Mouse (Mus musculus): Measurements from ENCODE around the gene Nkx2-5. TPM values are rescaled to one million over a fixed set of nuclear protein-coding genes. Genes with fewer than 3 reads are reported as not detected.

Nkx2-5 gene
- polyA plus RNA-seq, 1 experiment: not detected

DNA sequence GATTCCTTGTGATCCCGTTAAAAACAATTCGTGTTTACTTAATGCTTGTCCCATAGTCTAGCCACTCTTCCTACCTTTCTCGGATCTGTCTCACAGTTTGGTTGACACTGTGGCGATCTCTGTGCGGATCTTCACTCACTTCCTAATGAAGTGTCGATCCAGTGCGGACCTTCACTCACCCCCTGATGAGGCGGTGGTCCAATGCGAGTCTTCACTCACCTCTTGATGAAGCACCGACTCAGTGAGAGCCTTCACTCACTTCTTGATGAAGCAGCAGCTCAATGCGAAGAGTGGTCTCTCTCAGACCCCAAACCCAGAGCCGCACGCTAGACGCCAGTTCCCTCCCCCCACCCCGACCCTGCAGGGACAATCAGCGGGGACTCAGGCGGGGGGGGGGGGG lies 18.7 kb downstream of the Nkx2-5 start:
- H3K4me1 ChIP-seq (ENCODE audit: control insufficient read depth, insufficient read depth, low read length): no peaks in the 10 kb centered on the region
- no peak overlapping the region for H3K27ac ChIP-seq (ENCODE audit: insufficient read depth, low read length)
- H3K4me3 ChIP-seq (ENCODE audit: insufficient read depth, low read length): no peak overlapping the region
- TF ChIP-seq POLR2A (IDR thresholded peaks at IDR 0.05; ENCODE audit: low read depth, low read length) (no peak), CTCF (IDR thresholded peaks at IDR 0.05; ENCODE audit: borderline replicate concordance, insufficient read depth, low read length) (no peak)

GRCm38 (mm10) chr17:26817776-26818175 lies 27.0 kb downstream of the Nkx2-5 start:
- TF ChIP-seq POLR2A (IDR thresholded peaks at IDR 0.05; ENCODE audit: low read depth, low read length) (no peak), CTCF (IDR thresholded peaks at IDR 0.05; ENCODE audit: borderline replicate concordance, insufficient read depth, low read length) (no peak)
- Histone ChIP-seq H3K4me1 (ENCODE audit: control insufficient read depth, insufficient read depth, low read length) (no peaks in the 10 kb centered on the region), H3K27ac (ENCODE audit: insufficient read depth, low read length) (no peak overlapping the region)

GRCm38 (mm10) chr17:26816810-26817209 lies 28.0 kb downstream of the Nkx2-5 start:
- TF ChIP-seq POLR2A (IDR thresholded peaks at IDR 0.05; ENCODE audit: low read depth, low read length): no peak
- TF ChIP-seq CTCF (IDR thresholded peaks at IDR 0.05; ENCODE audit: borderline replicate concordance, insufficient read depth, low read length): no peak
- no peak overlapping the region for H3K4me3 ChIP-seq (ENCODE audit: insufficient read depth, low read length)
- no peaks in the 10 kb centered on the region for H3K4me1 ChIP-seq (ENCODE audit: control insufficient read depth, insufficient read depth, low read length)
- H3K27ac ChIP-seq (ENCODE audit: insufficient read depth, low read length): no peak overlapping the region

More at GRCm38 (mm10) chr17:26817776-26818175, 27.0 kb downstream of the Nkx2-5 start:
- H3K4me3 ChIP-seq (ENCODE audit: insufficient read depth, low read length): no peak overlapping the region

- no peak overlapping the region for H3K4me3 ChIP-seq (ENCODE audit: insufficient read depth, low read length)
- TF ChIP-seq POLR2A (IDR thresholded peaks at IDR 0.05; ENCODE audit: low read depth, low read length) (no peak), CTCF (IDR thresholded peaks at IDR 0.05; ENCODE audit: borderline replicate concordance, insufficient read depth, low read length) (no peak)
- H3K4me1 ChIP-seq (ENCODE audit: control insufficient read depth, insufficient read depth, low read length): no peaks in the 10 kb centered on the region
- H3K27ac ChIP-seq (ENCODE audit: insufficient read depth, low read length): no peak overlapping the region
Measured at GRCm38 (mm10) chr17:26813497-26813896, 31.3 kb downstream of the Nkx2-5 start.

DNA sequence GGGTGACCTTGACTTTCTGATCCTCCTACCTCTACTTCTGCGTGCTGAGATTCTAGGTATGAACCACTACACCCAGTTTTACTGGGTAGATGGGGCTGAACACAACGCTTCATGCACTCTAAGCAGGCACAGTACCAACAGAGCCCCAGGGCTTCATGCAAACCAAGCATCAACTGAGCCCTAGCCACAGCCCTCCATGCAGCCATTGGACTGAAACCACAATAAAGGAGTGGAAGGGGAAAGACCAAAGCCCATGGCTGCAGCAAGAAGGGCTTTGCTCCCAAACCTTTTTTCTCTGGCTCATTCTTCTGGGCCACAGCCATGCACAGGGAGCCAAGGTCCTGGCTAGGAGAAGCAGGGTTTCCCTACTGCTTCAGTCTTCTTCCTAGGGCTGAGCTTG lies 32.2 kb downstream of the Nkx2-5 start:
- H3K4me3 ChIP-seq (ENCODE audit: insufficient read depth, low read length): no peak overlapping the region
- H3K4me1 ChIP-seq (ENCODE audit: control insufficient read depth, insufficient read depth, low read length): no peaks in the 10 kb centered on the region
- TF ChIP-seq CTCF (IDR thresholded peaks at IDR 0.05; ENCODE audit: borderline replicate concordance, insufficient read depth, low read length): no peak
- TF ChIP-seq POLR2A (IDR thresholded peaks at IDR 0.05; ENCODE audit: low read depth, low read length): no peak
- H3K27ac ChIP-seq (ENCODE audit: insufficient read depth, low read length): no peak overlapping the region

DNA sequence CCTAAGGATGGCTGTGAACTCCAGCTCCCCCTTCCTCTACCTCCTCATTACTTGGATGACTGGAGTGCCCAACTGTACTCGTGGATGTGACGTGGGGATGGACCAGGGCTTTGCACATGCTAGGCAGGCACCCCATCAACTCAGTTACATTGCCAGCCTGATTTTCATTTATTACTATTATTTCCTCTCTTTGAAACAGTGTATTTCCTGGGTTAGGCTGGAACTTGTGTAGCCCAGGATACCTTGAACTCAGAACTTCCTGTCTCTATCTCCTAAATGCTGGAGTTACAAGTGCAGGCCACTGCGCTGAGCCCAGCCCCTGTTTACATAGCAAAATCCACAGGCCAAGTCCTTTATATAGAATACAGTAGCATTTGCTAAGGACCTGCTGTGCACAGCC lies 41.9 kb downstream of the Nkx2-5 start:
- H3K27ac ChIP-seq (ENCODE audit: insufficient read depth, low read length): no peak overlapping the region
- H3K4me1 ChIP-seq (ENCODE audit: control insufficient read depth, insufficient read depth, low read length): no peaks in the 10 kb centered on the region
- TF ChIP-seq CTCF (IDR thresholded peaks at IDR 0.05; ENCODE audit: borderline replicate concordance, insufficient read depth, low read length): no peak
- no peak overlapping the region for H3K4me3 ChIP-seq (ENCODE audit: insufficient read depth, low read length)

DNA sequence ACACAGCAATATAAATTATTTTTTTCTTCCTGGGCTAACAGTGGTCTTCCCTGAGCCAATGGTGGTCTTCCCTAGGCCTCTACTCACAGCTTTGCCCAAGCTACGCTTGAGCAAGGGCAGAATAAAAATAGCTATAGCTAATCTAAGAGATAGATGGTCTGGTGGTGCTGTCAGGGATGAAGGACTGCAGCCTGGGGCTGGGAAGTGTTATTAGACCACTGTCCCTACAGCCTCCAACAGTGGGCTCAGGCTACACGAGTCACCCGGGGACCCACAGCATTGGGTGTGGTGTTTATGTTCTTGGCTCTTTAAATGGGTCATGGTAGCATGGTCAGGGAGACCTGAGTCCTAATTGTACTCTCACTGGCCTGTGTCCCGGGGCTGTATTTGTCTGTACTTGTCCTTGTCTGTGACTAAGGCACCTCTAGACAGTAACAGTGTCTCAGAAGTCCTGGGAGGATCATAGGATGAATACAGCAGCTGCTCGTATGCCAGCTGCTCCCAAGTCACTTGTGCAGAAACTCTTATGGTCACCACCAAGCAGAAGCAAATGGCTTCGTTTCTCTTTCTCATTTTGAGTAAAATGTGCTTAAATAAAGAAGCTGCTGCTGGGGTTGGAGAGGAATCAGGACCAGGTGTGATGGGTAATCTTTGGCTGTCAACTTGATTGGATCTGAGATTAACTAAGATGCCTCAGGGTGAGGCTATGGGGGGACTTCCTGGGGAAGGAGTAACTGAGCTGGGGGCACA lies 47.3 kb downstream of the Nkx2-5 start:
- Histone ChIP-seq H3K4me3 (ENCODE audit: insufficient read depth, low read length) (no peak overlapping the region), H3K27ac (ENCODE audit: insufficient read depth, low read length) (no peak overlapping the region), H3K4me1 (ENCODE audit: control insufficient read depth, insufficient read depth, low read length) (no peaks in the 10 kb centered on the region)
- TF ChIP-seq POLR2A (IDR thresholded peaks at IDR 0.05; ENCODE audit: low read depth, low read length): no peak
- TF ChIP-seq CTCF (IDR thresholded peaks at IDR 0.05; ENCODE audit: borderline replicate concordance, insufficient read depth, low read length): no peak

GRCm38 (mm10) chr17:26795386-26795785 lies 49.4 kb downstream of the Nkx2-5 start:
- TF ChIP-seq POLR2A (IDR thresholded peaks at IDR 0.05; ENCODE audit: low read depth, low read length) (no peak), CTCF (IDR thresholded peaks at IDR 0.05; ENCODE audit: borderline replicate concordance, insufficient read depth, low read length) (no peak)
- Histone ChIP-seq H3K4me3 (ENCODE audit: insufficient read depth, low read length) (no peak overlapping the region), H3K4me1 (ENCODE audit: control insufficient read depth, insufficient read depth, low read length) (no peaks in the 10 kb centered on the region), H3K27ac (ENCODE audit: insufficient read depth, low read length) (no peak overlapping the region)

GRCm38 (mm10) chr17:26794744-26795143 lies 50.1 kb downstream of the Nkx2-5 start:
- Histone ChIP-seq H3K4me3 (ENCODE audit: insufficient read depth, low read length) (no peak overlapping the region), H3K27ac (ENCODE audit: insufficient read depth, low read length) (no peak overlapping the region), H3K4me1 (ENCODE audit: control insufficient read depth, insufficient read depth, low read length) (no peaks in the 10 kb centered on the region)
- TF ChIP-seq CTCF (IDR thresholded peaks at IDR 0.05; ENCODE audit: borderline replicate concordance, insufficient read depth, low read length) (peak; percentile 76; the same call in 1 of the 2 replicates), POLR2A (IDR thresholded peaks at IDR 0.05; ENCODE audit: low read depth, low read length) (no peak)

DNA sequence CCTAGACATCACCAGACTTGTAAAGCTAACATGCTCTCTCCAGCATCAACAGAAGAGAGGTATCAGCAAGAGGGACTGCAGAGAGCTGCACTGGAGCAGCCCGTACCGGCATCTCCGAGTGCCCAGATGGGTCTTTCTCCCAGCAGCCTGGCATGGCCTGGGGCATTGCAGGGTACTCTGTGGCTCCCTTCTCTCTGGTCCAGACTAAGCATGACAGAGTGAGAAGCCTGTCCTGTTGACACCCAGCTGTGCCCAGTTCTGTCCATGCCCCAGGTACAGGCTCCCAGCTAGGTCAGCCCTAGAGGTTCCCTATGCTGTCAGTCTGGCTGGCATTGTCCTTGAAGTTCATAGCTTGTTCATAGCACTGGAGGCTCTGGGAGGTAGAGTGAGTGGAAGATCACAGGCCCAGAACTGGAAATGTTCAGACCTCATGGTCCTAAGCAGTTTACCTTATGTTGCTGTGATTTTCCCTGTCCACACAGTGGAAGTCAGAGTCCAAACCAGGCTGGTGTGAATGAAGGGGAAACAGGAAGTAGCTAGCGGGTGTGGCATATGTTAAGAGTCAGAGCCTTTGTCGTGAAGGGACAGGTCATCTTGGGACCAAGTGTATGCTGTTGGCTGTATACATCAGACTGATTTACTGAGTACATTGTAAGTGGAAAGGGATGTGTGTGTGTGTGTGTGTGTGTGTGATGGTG lies 51.6 kb downstream of the Nkx2-5 start:
- TF ChIP-seq POLR2A (IDR thresholded peaks at IDR 0.05; ENCODE audit: low read depth, low read length) (no peak), CTCF (IDR thresholded peaks at IDR 0.05; ENCODE audit: borderline replicate concordance, insufficient read depth, low read length) (no peak)
- Histone ChIP-seq H3K4me1 (ENCODE audit: control insufficient read depth, insufficient read depth, low read length) (no peaks in the 10 kb centered on the region), H3K4me3 (ENCODE audit: insufficient read depth, low read length) (no peak overlapping the region), H3K27ac (ENCODE audit: insufficient read depth, low read length) (no peak overlapping the region)

Data from embryonic fibroblast, embryonic 13.5 days (primary cell).